Mouse (Mus musculus) cerebellum, postnatal 14 days (tissue): ENCODE measurements at regions not wholly inside any gene's neighbourhood (a gene's known extent, or its start where the extent isn't known, plus 50 kb on each side); places are given as distances from the start of the nearest gene placed in this dataset.
"Not testable (repeated sequence)": the region's sequence is repeated elsewhere in the genome, so short reads cannot be mapped to it uniquely, and the experiment has no call there.

Experiments used
- DNase-seq, 2 experiments: peaks; one replicate each; pipeline ENCODE4 v3.0.0; 2021; ENCODE audit warnings: mixed read lengths in 2 of 2

- no peak for DNase-seq
Measured at GRCm38 (mm10) chr4:153616938-153617337, 134.3 kb upstream of the Ajap1 start.

GRCm38 (mm10) chr4:153620871-153621270 is 138.3 kb upstream of the Ajap1 start:
- no peak for DNase-seq

- DNase-seq: no peak
Measured at GRCm38 (mm10) chr4:153631161-153631560, 148.6 kb upstream of the Ajap1 start.

GRCm38 (mm10) chr4:153632056-153632455 is 149.4 kb upstream of the Ajap1 start:
- no peak for DNase-seq

GRCm38 (mm10) chr4:153632551-153632950 is 149.9 kb upstream of the Ajap1 start:
- no peak for DNase-seq

- no peak for DNase-seq
Measured at GRCm38 (mm10) chr4:153633260-153633659, 150.6 kb upstream of the Ajap1 start.

GRCm38 (mm10) chr4:153634221-153634881 is 151.7 kb upstream of the Ajap1 start:
- no peak for DNase-seq

- DNase-seq: no peak
Measured at GRCm38 (mm10) chr4:153637989-153638388, 155.4 kb upstream of the Ajap1 start.

GRCm38 (mm10) chr4:153651849-153652248 is 169.2 kb upstream of the Ajap1 start:
- no peak for DNase-seq

- no peak for DNase-seq
Measured at GRCm38 (mm10) chr4:153652841-153653240, 170.2 kb upstream of the Ajap1 start.

- DNase-seq: no peak
Measured at GRCm38 (mm10) chr4:153662731-153663130, 180.1 kb upstream of the Ajap1 start.

- not testable (repeated sequence) for DNase-seq
Measured at GRCm38 (mm10) chr4:153666626-153667236, 184.1 kb upstream of the Ajap1 start.

GRCm38 (mm10) chr4:153669070-153669469 is 186.5 kb upstream of the Ajap1 start:
- no peak for DNase-seq

GRCm38 (mm10) chr4:153670216-153670615 is 187.6 kb upstream of the Ajap1 start:
- DNase-seq: no peak

- DNase-seq: no peak
Measured at GRCm38 (mm10) chr4:153675431-153675830, 192.8 kb upstream of the Ajap1 start.

GRCm38 (mm10) chr4:153679151-153679550 is 196.5 kb upstream of the Ajap1 start:
- DNase-seq: no peak

GRCm38 (mm10) chr4:153688441-153688840 is 205.8 kb upstream of the Ajap1 start:
- no peak for DNase-seq

GRCm38 (mm10) chr4:153693881-153694280 is 211.3 kb upstream of the Ajap1 start:
- no peak for DNase-seq

- DNase-seq: no peak
Measured at GRCm38 (mm10) chr4:153696426-153697040, 213.9 kb upstream of the Ajap1 start.

GRCm38 (mm10) chr4:153707218-153707617 is 224.6 kb upstream of the Ajap1 start:
- no peak for DNase-seq

GRCm38 (mm10) chr4:153714995-153715645 is 232.5 kb upstream of the Ajap1 start:
- DNase-seq: no peak

GRCm38 (mm10) chr4:153717273-153717672 is 234.7 kb upstream of the Ajap1 start:
- DNase-seq: no peak

- no peak for DNase-seq
Measured at GRCm38 (mm10) chr4:153724045-153724444, 233.0 kb upstream of the A430005L14Rik start.

- DNase-seq: no peak
Measured at GRCm38 (mm10) chr4:153727273-153727672, 229.8 kb upstream of the A430005L14Rik start.
